Mouse (Mus musculus) forebrain, embryonic 15.5 days (tissue): ENCODE results near the gene Gucd1. TPM values are rescaled to one million over a fixed set of nuclear protein-coding genes. Genes with fewer than 3 reads are reported as not detected.

Experiments used
- ATAC-seq: fragments of 200-750 bp; cut with Nextera tagmentation; replicated peaks from 2 replicates; pipeline ENCODE4 v1.8.0; 2017; ENCODE audit warnings: mild to moderate bottlenecking, moderate TSS enrichment, moderate library complexity
- H3K27ac ChIP-seq: fragments of 300-500 bp; sonication (generic); replicated peaks from 2 replicates; pipeline ENCODE4 v1.5.1; 2015; ENCODE audit warnings: mild to moderate bottlenecking, inconsistent platforms
- H3K27me3 ChIP-seq: fragments of 300-500 bp; sonication (generic); 2 replicates; pipeline ENCODE4 v1.6.1; 2015; ENCODE audit warnings: inconsistent platforms
- H3K36me3 ChIP-seq: fragments of 300-500 bp; sonication (generic); 2 replicates; pipeline ENCODE4 v1.6.1; 2015; ENCODE audit warnings: mild to moderate bottlenecking, inconsistent platforms
- H3K4me1 ChIP-seq: fragments of 300-500 bp; sonication (generic); 2 replicates; pipeline ENCODE4 v1.6.1; 2015; ENCODE audit warnings: inconsistent platforms
- H3K4me2 ChIP-seq: fragments of 300-500 bp; sonication (generic); replicated peaks from 2 replicates; pipeline ENCODE4 v1.6.1; 2015; ENCODE audit warnings: mild to moderate bottlenecking, inconsistent platforms
- H3K4me3 ChIP-seq: fragments of 300-500 bp; sonication (generic); 2 replicates; pipeline ENCODE4 v1.5.1; 2015; ENCODE audit warnings: mild to moderate bottlenecking, inconsistent platforms
- H3K9ac ChIP-seq: fragments of 300-500 bp; sonication (generic); replicated peaks from 2 replicates; pipeline ENCODE4 v1.6.1; 2015; ENCODE audit warnings: mild to moderate bottlenecking, inconsistent platforms
- H3K9me3 ChIP-seq: fragments of 300-500 bp; sonication (generic); 2 replicates; pipeline ENCODE4 v1.6.1; 2016; ENCODE audit warnings: inconsistent platforms
- WGBS: fragments of 180-500 bp; shearing (Covaris S2); methylation state at CpG from one replicate; pipeline ENCODE4 v1.1.7; 2015; ENCODE audit warnings: mixed read lengths; 5-methylcytosine and 5-hydroxymethylcytosine counted together
- polyA plus RNA-seq: library from polyadenylated mRNA; unstranded; fragments of >200 nt; fragmentation: Nextera tagmentation; extraction: Ambion mirVana; gene quantifications from 2 replicates; pipeline ENCODE4 v1.2.1, GENCODE M21; 2015

Gucd1 gene
- polyA plus RNA-seq, 1 experiment from 2014 or later = 20.1 TPM

DNA sequence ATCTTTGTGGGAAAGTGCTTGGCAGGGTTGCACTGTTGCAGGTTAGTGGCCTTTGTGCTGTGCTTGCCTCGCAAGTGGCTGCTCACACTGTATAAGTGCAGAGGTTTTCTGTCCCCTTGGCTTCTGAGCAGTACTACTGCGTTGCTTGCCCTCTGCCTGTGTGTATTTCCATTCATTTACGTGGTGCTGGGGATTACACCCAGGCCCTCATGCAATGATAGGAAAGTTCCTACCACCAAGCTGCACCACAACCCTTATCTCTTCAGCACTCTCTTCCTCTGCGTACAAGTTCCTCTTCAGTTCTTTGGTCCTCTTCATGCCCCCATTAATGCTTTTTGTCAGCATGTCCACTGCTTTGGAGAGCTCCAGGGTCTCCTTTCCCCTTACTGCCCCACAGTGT lies 215.8 kb downstream of the Gucd1 start:
- no peak overlapping the region for H3K9ac ChIP-seq
- H3K27ac ChIP-seq = no peak overlapping the region
- no peaks in the 10 kb centered on the region for H3K27me3 ChIP-seq
- H3K36me3 ChIP-seq = peaks cover 29% of the 10 kb centered on the region
- 92% methylated on average over 4 of the region's 4 CpGs for WGBS
- no peaks in the 10 kb centered on the region for H3K9me3 ChIP-seq
- no peak overlapping the region for H3K4me2 ChIP-seq
- H3K4me1 ChIP-seq = peaks cover 17% of the 10 kb centered on the region
- no peak overlapping the region for H3K4me3 ChIP-seq
- no peak for ATAC-seq

DNA sequence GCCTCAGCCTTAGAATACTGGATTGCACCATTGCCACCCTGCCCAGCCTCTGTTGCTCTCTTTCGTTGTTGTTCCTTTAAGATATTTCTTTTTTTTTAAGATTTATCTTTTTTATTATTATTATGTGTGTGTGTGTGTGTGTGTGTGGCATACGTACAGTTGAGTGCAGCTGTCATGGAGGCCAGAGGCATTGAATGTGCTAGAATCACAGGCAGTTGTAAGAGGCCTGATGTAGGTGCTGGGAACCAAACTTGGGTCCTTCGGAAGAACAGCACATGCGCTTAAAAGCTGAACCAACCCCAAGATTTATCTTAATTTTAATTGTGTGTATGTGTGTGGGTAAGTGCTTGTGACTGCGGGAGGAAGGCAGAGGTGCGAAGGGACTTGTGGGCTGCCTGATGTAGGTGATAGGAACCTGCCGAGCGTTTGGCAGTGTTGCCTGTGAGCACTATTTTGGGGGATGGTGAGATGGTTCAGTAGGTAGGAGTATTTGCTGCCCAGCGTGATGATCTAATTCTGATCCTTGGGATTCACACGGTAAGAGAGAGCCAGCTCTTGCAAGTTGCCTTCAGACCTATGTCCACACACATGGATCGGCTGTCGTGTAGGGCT lies 216.5 kb downstream of the Gucd1 start:
- Histone ChIP-seq H3K9ac (no peak overlapping the region), H3K27ac (no peak overlapping the region), H3K27me3 (no peaks in the 10 kb centered on the region), H3K36me3 (peaks cover 30% of the 10 kb centered on the region), H3K9me3 (no peaks in the 10 kb centered on the region), H3K4me3 (no peak overlapping the region), H3K4me1 (peaks cover 17% of the 10 kb centered on the region), H3K4me2 (no peak overlapping the region)
- 93% methylated on average over 12 of the region's 12 CpGs for WGBS
- no peak for ATAC-seq

Other genes starting within 250 kb of the Gucd1 start
- 6.4 and 8.2 TPM in 2 replicates for gene Adora2a, start 201.1 kb downstream of the Gucd1 start, polyA plus RNA-seq
- gene Upb1, start 116.9 kb downstream of the Gucd1 start, polyA plus RNA-seq = 0.13 and 0.19 TPM in 2 replicates
- gene Snrpd3, start 421 bp downstream of the Gucd1 start, polyA plus RNA-seq = 155 and 156 TPM in 2 replicates
- gene Lrrc75b, start 42.4 kb upstream of the Gucd1 start, polyA plus RNA-seq = 16.4 TPM in 2 replicates
- gene Ggt1, start 43.6 kb upstream of the Gucd1 start, polyA plus RNA-seq = 0.67 and 0.79 TPM in 2 replicates
- 2.5 and 3.0 TPM in 2 replicates for gene Ggt5, start 71.4 kb upstream of the Gucd1 start, polyA plus RNA-seq
- 1.0 and 1.4 TPM in 2 replicates for gene Susd2, start 126.0 kb upstream of the Gucd1 start, polyA plus RNA-seq
- gene Cabin1, start 246.4 kb upstream of the Gucd1 start, polyA plus RNA-seq = 36.8 and 38.8 TPM in 2 replicates